Mouse (Mus musculus) embryonic facial prominence, embryonic 11.5 days (tissue): ENCODE results near the gene Ncoa3. TPM values are rescaled to one million over a fixed set of nuclear protein-coding genes. Genes with fewer than 3 reads are reported as not detected.

Experiments used
- ATAC-seq: fragments of 200-750 bp; cut with Nextera tagmentation; replicated peaks from 2 replicates; pipeline ENCODE4 v1.8.0; 2017; ENCODE audit warnings: low read depth; ENCODE audit not compliant: insufficient number of reproducible peaks, low FRiP score, low TSS enrichment
- DNase-seq: peaks from one replicate; pipeline ENCODE4 v3.0.0-alpha.2; 2015; ENCODE audit warnings: low spot score
- H3K27ac ChIP-seq: fragments of 300-500 bp; sonication (generic); replicated peaks from 2 replicates; pipeline ENCODE4 v1.5.1; 2014; ENCODE audit warnings: mild to moderate bottlenecking, low read depth, low read length, control low read depth
- H3K27me3 ChIP-seq: fragments of 300-500 bp; sonication (generic); 2 replicates; pipeline ENCODE4 v1.6.1; 2014; ENCODE audit warnings: mild to moderate bottlenecking, low read length, moderate library complexity, mixed read lengths; ENCODE audit not compliant: control insufficient read depth, insufficient read depth
- H3K36me3 ChIP-seq: fragments of 300-500 bp; sonication (generic); replicated peaks from 2 replicates; pipeline ENCODE4 v1.6.1; 2014; ENCODE audit warnings: low read depth, mild to moderate bottlenecking, low read length, moderate library complexity, mixed read lengths; ENCODE audit not compliant: control insufficient read depth, insufficient read depth
- H3K4me1 ChIP-seq: fragments of 300-500 bp; sonication (generic); 2 replicates; pipeline ENCODE4 v1.6.1; 2014; ENCODE audit warnings: low read length, mixed read lengths; ENCODE audit not compliant: control insufficient read depth, insufficient read depth
- H3K4me2 ChIP-seq: fragments of 300-500 bp; sonication (generic); 2 replicates; pipeline ENCODE4 v1.6.1; 2014; ENCODE audit warnings: low read depth, mild to moderate bottlenecking, control low read depth, low read length, moderate library complexity
- H3K4me3 ChIP-seq: fragments of 300-500 bp; sonication (generic); 2 replicates; pipeline ENCODE4 v1.5.1; 2014; ENCODE audit warnings: low read depth, low read length, control low read depth
- H3K9ac ChIP-seq: fragments of 300-500 bp; sonication (generic); replicated peaks from 2 replicates; pipeline ENCODE4 v1.6.1; 2014; ENCODE audit warnings: mild to moderate bottlenecking, control low read depth, low read length
- H3K9me3 ChIP-seq: fragments of 300-500 bp; sonication (generic); replicated peaks from 2 replicates; pipeline ENCODE4 v1.6.1; 2016; ENCODE audit warnings: mild to moderate bottlenecking, low read length, inconsistent platforms, mixed read lengths; ENCODE audit not compliant: control insufficient read depth
- WGBS: fragments of 180-500 bp; shearing (Covaris S2); extraction: QIAGEN DNeasy Blood & Tissue Kit; methylation state at CpG from one replicate; pipeline ENCODE4 v1.1.7; 2014; 5-methylcytosine and 5-hydroxymethylcytosine counted together
- polyA plus RNA-seq: library from polyadenylated mRNA; unstranded; fragments of >200 nt; fragmentation: Nextera tagmentation; extraction: Ambion mirVana; gene quantifications from 2 replicates; pipeline ENCODE4 v1.2.1, GENCODE M21; 2014

Gene Ncoa3
- polyA plus RNA-seq, 1 experiment from 2014 or later = 16.2 TPM

GRCm38 (mm10) chr2:166119992-166120391 is 127.6 kb downstream of the Ncoa3 start:
- DNase-seq = no peak
- no peak overlapping the region for H3K27ac ChIP-seq
- H3K9ac ChIP-seq = no peak overlapping the region
- no peak overlapping the region for H3K4me3 ChIP-seq
- peaks cover 21% of the 10 kb centered on the region for H3K36me3 ChIP-seq
- no peaks in the 10 kb centered on the region for H3K27me3 ChIP-seq
- no peaks in the 10 kb centered on the region for H3K4me1 ChIP-seq
- WGBS = 83% methylated on average over 2 of the region's 2 CpGs
- H3K9me3 ChIP-seq = no peaks in the 10 kb centered on the region
- ATAC-seq = no peak
- no peak overlapping the region for H3K4me2 ChIP-seq

- peaks cover 8% of the 10 kb centered on the region for H3K36me3 ChIP-seq
- 84% methylated on average over 14 of the region's 14 CpGs for WGBS
These were observed 129.4 kb downstream of the Ncoa3 start for GRCm38 (mm10) chr2:166121681-166122355.

GRCm38 (mm10) chr2:166122781-166123180 is 130.3 kb downstream of the Ncoa3 start:
- WGBS = 86% methylated on average over 6 of the region's 6 CpGs
- H3K27ac ChIP-seq = no peak overlapping the region

More at GRCm38 (mm10) chr2:166121681-166122355, 129.4 kb downstream of the Ncoa3 start:
- Histone ChIP-seq H3K9me3 (no peaks in the 10 kb centered on the region), H3K9ac (no peak overlapping the region), H3K4me3 (no peak overlapping the region), H3K27me3 (no peaks in the 10 kb centered on the region), H3K27ac (no peak overlapping the region), H3K4me1 (no peaks in the 10 kb centered on the region), H3K4me2 (no peak overlapping the region)
- ATAC-seq (no peak), DNase-seq (no peak)

More at GRCm38 (mm10) chr2:166122781-166123180, 130.3 kb downstream of the Ncoa3 start:
- no peak overlapping the region for H3K4me2 ChIP-seq
- H3K27me3 ChIP-seq = no peaks in the 10 kb centered on the region
- H3K36me3 ChIP-seq = peaks cover 7% of the 10 kb centered on the region
- DNase-seq (no peak), ATAC-seq (no peak)
- H3K9ac ChIP-seq = no peak overlapping the region
- no peaks in the 10 kb centered on the region for H3K4me1 ChIP-seq
- no peak overlapping the region for H3K4me3 ChIP-seq
- H3K9me3 ChIP-seq = no peaks in the 10 kb centered on the region

Other genes with a start within 250 kb of the Ncoa3 start
- gene Zmynd8, start 93.6 kb upstream of the Ncoa3 start, polyA plus RNA-seq = 36.1 and 36.8 TPM in 2 replicates
- gene Sulf2, start 163.0 kb downstream of the Ncoa3 start, polyA plus RNA-seq = 166 and 168 TPM in 2 replicates